Mouse (Mus musculus): ENCODE measurements around the gene Lrch2. TPM values are rescaled to one million over a fixed set of nuclear protein-coding genes. Genes with fewer than 3 reads are reported as not detected.
"Not testable (repeated sequence)": the region's sequence is repeated elsewhere in the genome, so short reads cannot be mapped to it uniquely, and the experiment has no call there.

The Lrch2 gene
- 0.15 and 0.23 TPM in 2 replicates for polyA plus RNA-seq (2012; rRNA removed)

GRCm38 (mm10) chrX:147553421-147554201 is at the start of gene Lrch2:
Lrch2 (minus strand) TSS chrX:147554081.
- Histone ChIP-seq H3K36me3 (ENCODE audit: control insufficient read depth, insufficient read depth, low read length) (no peaks in the 10 kb centered on the region), H3K4me1 (ENCODE audit: control insufficient read depth, insufficient read depth, low read length) (no peaks in the 10 kb centered on the region), H3K27ac (ENCODE audit: insufficient read depth, low read depth, low read length) (no peak within 1 kb of the TSS), H3K27me3 (replicated peaks; ENCODE audit: control insufficient read depth, insufficient read depth, low read length) (no peaks in the 10 kb centered on the region), H3K4me3 (ENCODE audit: insufficient read depth, low read depth, low read length) (peak within 1 kb of the TSS; percentile 60)
- TF ChIP-seq CTCF (conservative IDR thresholded peaks at IDR 0.05; ENCODE audit: insufficient read depth, insufficient read length, low read depth, low read length): no peak
- TF ChIP-seq POLR2A (IDR thresholded peaks at IDR 0.05; ENCODE audit: low read depth, low read length): no peak
- DNase-seq: peak; percentile 3
- WGBS: 0% methylated on average over 24 of the region's 50 CpGs

DNA sequence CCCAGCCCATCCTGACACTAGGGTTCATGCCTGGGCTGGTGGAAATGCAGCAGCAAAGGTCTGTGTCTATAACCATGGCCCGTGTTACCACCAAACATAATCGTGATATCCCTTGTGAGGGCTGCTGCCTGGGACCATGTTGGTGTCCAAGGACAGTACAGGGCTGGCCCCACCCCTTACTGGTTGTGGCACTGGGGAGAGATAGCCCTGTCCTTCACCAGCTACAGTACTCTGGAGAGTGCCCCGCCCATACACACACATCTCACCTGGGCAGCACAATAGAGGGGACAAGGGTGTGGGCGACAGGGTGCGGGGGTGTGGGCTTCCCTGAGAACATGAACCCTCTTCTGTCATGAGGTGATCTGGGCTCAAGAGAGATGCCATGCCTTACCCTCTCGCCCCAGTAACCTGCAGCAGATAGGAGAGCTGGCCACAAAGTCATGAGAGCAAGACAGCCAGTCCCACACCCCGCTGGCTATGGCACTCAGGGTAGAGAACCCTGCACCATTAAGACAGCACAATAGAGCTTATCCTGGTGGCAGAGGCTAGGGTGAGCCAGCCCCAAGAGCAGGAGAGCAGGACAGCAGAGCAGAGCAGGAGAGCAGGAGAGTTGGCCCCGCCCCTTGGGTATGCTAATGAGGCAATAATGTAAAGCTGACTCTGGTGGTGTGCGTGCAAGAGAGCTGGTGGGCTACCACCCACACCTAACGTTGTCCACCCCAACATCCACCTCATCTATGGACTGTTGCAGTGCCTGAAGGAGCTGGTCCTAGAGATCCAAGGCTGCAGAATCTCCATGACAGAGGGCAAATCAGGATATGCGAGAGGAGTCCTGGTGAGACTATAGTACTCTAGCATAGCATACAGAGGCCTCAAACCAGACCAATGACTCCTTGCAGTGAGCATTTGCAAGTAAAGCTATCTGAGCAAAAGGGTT is 12.7 kb downstream of the Lrch2 start:
- H3K27ac ChIP-seq (ENCODE audit: insufficient read depth, low read depth, low read length): no peak overlapping the region
- 77% methylated on average over 11 of the region's 11 CpGs for WGBS
- TF ChIP-seq POLR2A (IDR thresholded peaks at IDR 0.05; ENCODE audit: low read depth, low read length): no peak
- TF ChIP-seq CTCF (conservative IDR thresholded peaks at IDR 0.05; ENCODE audit: insufficient read depth, insufficient read length, low read depth, low read length): no peak

GRCm38 (mm10) chrX:147538377-147538776 is 15.5 kb downstream of the Lrch2 start:
- no peak for TF ChIP-seq POLR2A (IDR thresholded peaks at IDR 0.05; ENCODE audit: low read depth, low read length)
- TF ChIP-seq CTCF (conservative IDR thresholded peaks at IDR 0.05; ENCODE audit: insufficient read depth, insufficient read length, low read depth, low read length): no peak
- Histone ChIP-seq H3K27me3 (replicated peaks; ENCODE audit: control insufficient read depth, insufficient read depth, low read length) (no peaks in the 10 kb centered on the region), H3K4me1 (ENCODE audit: control insufficient read depth, insufficient read depth, low read length) (no peaks in the 10 kb centered on the region), H3K4me3 (ENCODE audit: insufficient read depth, low read depth, low read length) (no peak overlapping the region), H3K36me3 (ENCODE audit: control insufficient read depth, insufficient read depth, low read length) (no peaks in the 10 kb centered on the region), H3K27ac (ENCODE audit: insufficient read depth, low read depth, low read length) (no peak overlapping the region)
- DNase-seq: no peak

More for the DNA sequence above, 12.7 kb downstream of the Lrch2 start:
- Histone ChIP-seq H3K36me3 (ENCODE audit: control insufficient read depth, insufficient read depth, low read length) (no peaks in the 10 kb centered on the region), H3K27me3 (replicated peaks; ENCODE audit: control insufficient read depth, insufficient read depth, low read length) (no peaks in the 10 kb centered on the region), H3K4me3 (ENCODE audit: insufficient read depth, low read depth, low read length) (no peak overlapping the region), H3K4me1 (ENCODE audit: control insufficient read depth, insufficient read depth, low read length) (no peaks in the 10 kb centered on the region)
- DNase-seq: no peak

DNA sequence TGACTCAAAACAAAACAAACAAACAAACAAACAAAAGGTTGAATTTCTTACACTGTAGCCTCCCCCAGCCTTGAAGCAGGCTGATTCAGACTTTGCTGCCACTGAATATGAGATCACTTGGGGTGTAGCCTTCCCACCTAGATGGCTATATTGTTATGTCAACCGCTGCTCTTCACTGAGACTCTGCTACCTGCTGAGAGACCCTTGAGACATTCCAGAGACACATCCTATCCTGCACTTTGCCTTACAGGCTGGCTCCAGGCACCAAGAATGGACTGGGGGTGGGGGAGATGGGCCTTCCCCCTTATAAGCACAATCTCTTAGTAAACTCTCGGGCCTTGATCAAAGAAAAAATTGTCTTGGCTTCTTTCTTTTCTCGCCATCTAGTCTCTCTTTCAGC is 16.8 kb downstream of the Lrch2 start:
- not testable (repeated sequence) for DNase-seq; H3K36me3 ChIP-seq (ENCODE audit: control insufficient read depth, insufficient read depth, low read length); H3K27me3 ChIP-seq (replicated peaks; ENCODE audit: control insufficient read depth, insufficient read depth, low read length); H3K4me3 ChIP-seq (ENCODE audit: insufficient read depth, low read depth, low read length); H3K27ac ChIP-seq (ENCODE audit: insufficient read depth, low read depth, low read length); H3K4me1 ChIP-seq (ENCODE audit: control insufficient read depth, insufficient read depth, low read length)
- 81% methylated on average over 3 of the region's 3 CpGs for WGBS

GRCm38 (mm10) chrX:147535616-147536015 is 18.3 kb downstream of the Lrch2 start:
- Histone ChIP-seq H3K27me3 (replicated peaks; ENCODE audit: control insufficient read depth, insufficient read depth, low read length) (no peaks in the 10 kb centered on the region), H3K36me3 (ENCODE audit: control insufficient read depth, insufficient read depth, low read length) (no peaks in the 10 kb centered on the region), H3K4me1 (ENCODE audit: control insufficient read depth, insufficient read depth, low read length) (no peaks in the 10 kb centered on the region), H3K27ac (ENCODE audit: insufficient read depth, low read depth, low read length) (no peak overlapping the region), H3K4me3 (ENCODE audit: insufficient read depth, low read depth, low read length) (no peak overlapping the region)
- TF ChIP-seq CTCF (conservative IDR thresholded peaks at IDR 0.05; ENCODE audit: insufficient read depth, insufficient read length, low read depth, low read length) (no peak), POLR2A (IDR thresholded peaks at IDR 0.05; ENCODE audit: low read depth, low read length) (no peak)
- no peak for DNase-seq
- 91% methylated on average over 2 of the region's 2 CpGs for WGBS

GRCm38 (mm10) chrX:147531675-147532074 is 22.2 kb downstream of the Lrch2 start:
- no peak for DNase-seq
- no peaks in the 10 kb centered on the region for H3K4me1 ChIP-seq (ENCODE audit: control insufficient read depth, insufficient read depth, low read length)
- H3K4me3 ChIP-seq (ENCODE audit: insufficient read depth, low read depth, low read length): no peak overlapping the region
- no peaks in the 10 kb centered on the region for H3K36me3 ChIP-seq (ENCODE audit: control insufficient read depth, insufficient read depth, low read length)
- WGBS: 32% methylated on average over 4 of the region's 4 CpGs
- H3K27ac ChIP-seq (ENCODE audit: insufficient read depth, low read depth, low read length): no peak overlapping the region
- TF ChIP-seq POLR2A (IDR thresholded peaks at IDR 0.05; ENCODE audit: low read depth, low read length) (no peak), CTCF (conservative IDR thresholded peaks at IDR 0.05; ENCODE audit: insufficient read depth, insufficient read length, low read depth, low read length) (no peak)
- H3K27me3 ChIP-seq (replicated peaks; ENCODE audit: control insufficient read depth, insufficient read depth, low read length): no peaks in the 10 kb centered on the region

GRCm38 (mm10) chrX:147527646-147528172 is 26.2 kb downstream of the Lrch2 start:
- Histone ChIP-seq H3K4me1 (ENCODE audit: control insufficient read depth, insufficient read depth, low read length) (no peaks in the 10 kb centered on the region), H3K27me3 (replicated peaks; ENCODE audit: control insufficient read depth, insufficient read depth, low read length) (no peaks in the 10 kb centered on the region), H3K36me3 (ENCODE audit: control insufficient read depth, insufficient read depth, low read length) (no peaks in the 10 kb centered on the region), H3K27ac (ENCODE audit: insufficient read depth, low read depth, low read length) (no peak overlapping the region), H3K4me3 (ENCODE audit: insufficient read depth, low read depth, low read length) (no peak overlapping the region)
- no peak for DNase-seq
- 60% methylated on average over 7 of the region's 7 CpGs for WGBS
- TF ChIP-seq POLR2A (IDR thresholded peaks at IDR 0.05; ENCODE audit: low read depth, low read length) (no peak), CTCF (conservative IDR thresholded peaks at IDR 0.05; ENCODE audit: insufficient read depth, insufficient read length, low read depth, low read length) (no peak)
